Mouse (Mus musculus): Measurements from ENCODE around the gene Rragc. TPM values are rescaled to one million over a fixed set of nuclear protein-coding genes. Genes with fewer than 3 reads are reported as not detected.

Rragc gene
- 14.7 and 31.2 TPM in 2 replicates for polyA plus RNA-seq (2011; ENCODE audit: insufficient read depth, insufficient read length, low replicate concordance, missing spikeins)

- H3K27ac ChIP-seq (ENCODE audit: control insufficient read depth, insufficient read depth, low read depth, low read length, poor library complexity) = peak within 1 kb of the TSS; percentile 88
- no peak for TF ChIP-seq CTCF (IDR thresholded peaks at IDR 0.05; ENCODE audit: control insufficient read depth, insufficient read depth, low read length)
- peak; percentile 64; the same call in 1 of the 2 replicates for TF ChIP-seq POLR2A (IDR thresholded peaks at IDR 0.05; ENCODE audit: borderline replicate concordance, control insufficient read depth, low read depth, low read length)
- peak within 1 kb of the TSS; percentile 97 for H3K4me3 ChIP-seq (replicated peaks; ENCODE audit: control insufficient read depth, low read depth, low read length)
- H3K4me1 ChIP-seq (ENCODE audit: control insufficient read depth, insufficient read depth, low read length) = peaks cover 1% of the 10 kb centered on the region
- WGBS = under 1% methylated on average over 49 of the region's 49 CpGs
Observed at GRCm38 (mm10) chr4:123916748-123917547, at the start of gene Rragc. Rragc (plus strand) TSS chr4:123917446.

GRCm38 (mm10) chr4:123893726-123894125 lies 23.5 kb upstream of the Rragc start:
- 86% methylated on average over 5 of the region's 5 CpGs for WGBS
- no peaks in the 10 kb centered on the region for H3K4me1 ChIP-seq (ENCODE audit: control insufficient read depth, insufficient read depth, low read length)
- no peak overlapping the region for H3K27ac ChIP-seq (ENCODE audit: control insufficient read depth, insufficient read depth, low read depth, low read length, poor library complexity)
- no peak overlapping the region for H3K4me3 ChIP-seq (replicated peaks; ENCODE audit: control insufficient read depth, low read depth, low read length)
- TF ChIP-seq CTCF (IDR thresholded peaks at IDR 0.05; ENCODE audit: control insufficient read depth, insufficient read depth, low read length) (no peak), POLR2A (IDR thresholded peaks at IDR 0.05; ENCODE audit: borderline replicate concordance, control insufficient read depth, low read depth, low read length) (no peak)

GRCm38 (mm10) chr4:123894295-123894694 lies 23.0 kb upstream of the Rragc start:
- no peak overlapping the region for H3K4me3 ChIP-seq (replicated peaks; ENCODE audit: control insufficient read depth, low read depth, low read length)
- TF ChIP-seq CTCF (IDR thresholded peaks at IDR 0.05; ENCODE audit: control insufficient read depth, insufficient read depth, low read length) (no peak), POLR2A (IDR thresholded peaks at IDR 0.05; ENCODE audit: borderline replicate concordance, control insufficient read depth, low read depth, low read length) (no peak)
- WGBS = 77% methylated on average over 4 of the region's 4 CpGs
- no peaks in the 10 kb centered on the region for H3K4me1 ChIP-seq (ENCODE audit: control insufficient read depth, insufficient read depth, low read length)
- H3K27ac ChIP-seq (ENCODE audit: control insufficient read depth, insufficient read depth, low read depth, low read length, poor library complexity) = no peak overlapping the region

- WGBS = 11% methylated on average over 5 of the region's 5 CpGs
- Histone ChIP-seq H3K27ac (ENCODE audit: control insufficient read depth, insufficient read depth, low read depth, low read length, poor library complexity) (no peak overlapping the region), H3K4me1 (ENCODE audit: control insufficient read depth, insufficient read depth, low read length) (no peaks in the 10 kb centered on the region), H3K4me3 (replicated peaks; ENCODE audit: control insufficient read depth, low read depth, low read length) (no peak overlapping the region)
- TF ChIP-seq POLR2A (IDR thresholded peaks at IDR 0.05; ENCODE audit: borderline replicate concordance, control insufficient read depth, low read depth, low read length) (no peak), CTCF (IDR thresholded peaks at IDR 0.05; ENCODE audit: control insufficient read depth, insufficient read depth, low read length) (peak; percentile 56)
Observed at GRCm38 (mm10) chr4:123898696-123899095, 18.6 kb upstream of the Rragc start.

GRCm38 (mm10) chr4:123903432-123903831 lies 13.8 kb upstream of the Rragc start:
- 56% methylated on average over 3 of the region's 3 CpGs for WGBS
- Histone ChIP-seq H3K4me1 (ENCODE audit: control insufficient read depth, insufficient read depth, low read length) (no peaks in the 10 kb centered on the region), H3K4me3 (replicated peaks; ENCODE audit: control insufficient read depth, low read depth, low read length) (no peak overlapping the region), H3K27ac (ENCODE audit: control insufficient read depth, insufficient read depth, low read depth, low read length, poor library complexity) (no peak overlapping the region)
- TF ChIP-seq POLR2A (IDR thresholded peaks at IDR 0.05; ENCODE audit: borderline replicate concordance, control insufficient read depth, low read depth, low read length) = no peak
- TF ChIP-seq CTCF (IDR thresholded peaks at IDR 0.05; ENCODE audit: control insufficient read depth, insufficient read depth, low read length) = no peak

GRCm38 (mm10) chr4:123904333-123905125 lies 12.7 kb upstream of the Rragc start, which contains the start of gene Mycbp:
Mycbp (plus strand) TSS chr4:123904832.
- TF ChIP-seq POLR2A (IDR thresholded peaks at IDR 0.05; ENCODE audit: borderline replicate concordance, control insufficient read depth, low read depth, low read length) (no peak; the same call in 1 of the 2 replicates), CTCF (IDR thresholded peaks at IDR 0.05; ENCODE audit: control insufficient read depth, insufficient read depth, low read length) (no peak)
- Histone ChIP-seq H3K27ac (ENCODE audit: control insufficient read depth, insufficient read depth, low read depth, low read length, poor library complexity) (peak within 1 kb of the TSS; percentile 75), H3K4me3 (replicated peaks; ENCODE audit: control insufficient read depth, low read depth, low read length) (peak within 1 kb of the TSS; percentile 72), H3K4me1 (ENCODE audit: control insufficient read depth, insufficient read depth, low read length) (no peaks in the 10 kb centered on the region)
- under 1% methylated on average over 49 of the region's 49 CpGs for WGBS

GRCm38 (mm10) chr4:123905126-123905668 lies 12.0 kb upstream of the Rragc start:
- Histone ChIP-seq H3K4me1 (ENCODE audit: control insufficient read depth, insufficient read depth, low read length) (no peaks in the 10 kb centered on the region), H3K4me3 (replicated peaks; ENCODE audit: control insufficient read depth, low read depth, low read length) (peak overlapping the region; percentile 72), H3K27ac (ENCODE audit: control insufficient read depth, insufficient read depth, low read depth, low read length, poor library complexity) (peak overlapping the region; percentile 75)
- TF ChIP-seq POLR2A (IDR thresholded peaks at IDR 0.05; ENCODE audit: borderline replicate concordance, control insufficient read depth, low read depth, low read length) = no peak; the same call in 1 of the 2 replicates
- no peak for TF ChIP-seq CTCF (IDR thresholded peaks at IDR 0.05; ENCODE audit: control insufficient read depth, insufficient read depth, low read length)
- WGBS = under 1% methylated on average over 53 of the region's 53 CpGs

- Histone ChIP-seq H3K4me1 (ENCODE audit: control insufficient read depth, insufficient read depth, low read length) (peaks cover 1% of the 10 kb centered on the region), H3K4me3 (replicated peaks; ENCODE audit: control insufficient read depth, low read depth, low read length) (no peak overlapping the region), H3K27ac (ENCODE audit: control insufficient read depth, insufficient read depth, low read depth, low read length, poor library complexity) (no peak overlapping the region)
- WGBS = 78% methylated on average over 4 of the region's 4 CpGs
- TF ChIP-seq POLR2A (IDR thresholded peaks at IDR 0.05; ENCODE audit: borderline replicate concordance, control insufficient read depth, low read depth, low read length) = no peak
- no peak for TF ChIP-seq CTCF (IDR thresholded peaks at IDR 0.05; ENCODE audit: control insufficient read depth, insufficient read depth, low read length)
Observed at GRCm38 (mm10) chr4:123911503-123911902, 5.7 kb upstream of the Rragc start.

Data from bone marrow, adult 2 months (tissue).